Mouse (Mus musculus): ENCODE measurements around the gene Hist1h2af.
"Not testable (repeated sequence)": the region's sequence is repeated elsewhere in the genome, so short reads cannot be mapped to it uniquely, and the experiment has no call there.

Hist1h2af gene

GRCm38 (mm10) chr13:23534368-23535131, 844 bp downstream of the Hist1h2af start:
- DNase-seq (ENCODE audit: extremely low read depth, insufficient read length, low spot score) = no peak

GRCm38 (mm10) chr13:23535137-23536075, 1.7 kb downstream of the Hist1h2af start, which contains the start of gene Hist1h3g:
Gene Hist1h3g (plus strand): TSS chr13:23535422.
- DNase-seq (ENCODE audit: extremely low read depth, insufficient read length, low spot score) = peak; percentile 95

DNA sequence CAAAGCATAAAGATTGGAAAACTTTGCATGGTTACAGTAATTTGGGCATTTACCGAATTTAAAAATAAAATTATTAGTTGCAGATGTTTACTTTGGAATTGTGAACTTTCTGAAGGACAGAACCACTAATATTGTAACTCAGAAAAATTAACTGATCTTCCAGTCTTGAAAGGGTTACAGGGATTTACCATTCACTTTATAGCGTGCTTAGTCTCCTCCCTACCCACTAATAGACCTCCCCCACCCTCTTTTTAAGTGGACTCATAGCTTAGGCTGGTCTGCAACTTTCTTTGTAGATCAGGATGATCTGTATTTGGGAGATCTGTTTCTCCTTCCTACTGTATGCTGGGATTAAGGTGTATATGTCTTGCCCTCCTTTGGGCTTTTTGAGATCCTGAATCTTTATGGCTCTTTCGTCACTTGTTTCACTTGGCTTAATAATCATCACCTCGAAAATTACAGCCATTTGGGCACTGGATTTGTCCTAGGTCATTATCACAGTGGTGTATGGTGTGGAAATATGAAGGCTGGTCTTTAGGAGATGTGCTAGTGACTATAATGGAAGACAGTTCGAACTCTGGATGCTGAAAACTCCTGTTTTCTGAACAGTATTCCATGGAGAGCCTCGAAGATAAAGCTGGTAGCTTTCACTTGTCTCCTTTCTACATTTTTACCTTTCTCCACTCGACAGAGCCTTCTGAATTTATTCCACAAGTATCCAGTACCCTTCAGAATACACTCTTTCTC, 2.5 kb downstream of the Hist1h2af start:
- no peak for DNase-seq (ENCODE audit: extremely low read depth, insufficient read length, low spot score)

DNA sequence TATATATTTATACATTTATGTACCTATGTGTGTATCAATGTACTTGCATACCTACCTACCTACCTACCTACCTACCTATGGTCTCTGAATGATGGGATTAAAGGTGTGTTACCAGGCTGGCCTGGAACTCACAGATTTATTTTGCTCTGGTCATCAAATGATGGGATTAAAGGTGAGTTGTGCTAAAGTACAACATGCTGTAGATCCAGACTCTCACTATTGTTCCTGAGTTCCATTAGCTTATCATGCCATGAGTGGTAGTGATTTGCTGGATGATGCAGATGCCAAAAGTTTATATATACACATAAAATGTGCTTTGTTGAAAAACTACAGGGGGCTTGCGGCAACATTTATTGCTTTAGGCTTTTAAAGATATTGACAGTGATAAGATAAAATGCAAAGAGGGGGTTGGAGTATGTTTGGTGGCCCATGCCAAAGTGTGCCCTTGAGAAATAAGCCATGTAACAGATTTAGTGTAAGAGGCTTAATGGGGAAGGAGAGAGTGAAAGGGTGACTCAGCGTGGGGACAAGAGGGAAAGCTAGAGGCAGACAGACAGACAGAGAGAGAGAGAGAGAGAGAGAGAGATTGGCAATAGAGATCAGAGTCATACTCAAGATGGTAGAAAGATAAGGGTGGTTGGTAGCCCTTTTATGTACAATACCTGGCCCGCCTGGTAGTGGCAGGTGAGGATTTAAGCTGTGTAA, 3.5 kb downstream of the Hist1h2af start:
- no peak for DNase-seq (ENCODE audit: extremely low read depth, insufficient read length, low spot score)

- DNase-seq (ENCODE audit: extremely low read depth, insufficient read length, low spot score) = no peak
These were observed 4.5 kb downstream of the Hist1h2af start for GRCm38 (mm10) chr13:23538249-23538648.

DNA sequence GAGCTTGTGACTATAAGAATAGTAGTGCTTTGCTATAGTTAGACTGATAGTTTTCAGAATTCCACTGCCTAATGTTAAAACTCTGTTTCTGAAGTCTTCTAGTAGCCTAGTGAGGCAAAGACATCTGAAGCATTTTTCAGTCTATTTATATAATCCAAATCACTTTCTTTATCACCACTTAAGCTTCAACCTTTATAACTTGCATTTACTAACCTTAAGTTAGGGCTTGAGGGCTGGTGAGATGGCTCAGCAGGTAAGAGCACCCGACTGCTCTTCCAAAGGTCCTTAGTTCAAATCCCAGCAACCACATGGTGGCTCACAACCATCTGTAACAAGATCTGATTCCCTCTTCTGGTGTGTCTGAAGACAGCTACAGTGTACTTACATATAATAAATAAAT, 6.1 kb downstream of the Hist1h2af start:
- DNase-seq (ENCODE audit: extremely low read depth, insufficient read length, low spot score) = not testable (repeated sequence)

DNA sequence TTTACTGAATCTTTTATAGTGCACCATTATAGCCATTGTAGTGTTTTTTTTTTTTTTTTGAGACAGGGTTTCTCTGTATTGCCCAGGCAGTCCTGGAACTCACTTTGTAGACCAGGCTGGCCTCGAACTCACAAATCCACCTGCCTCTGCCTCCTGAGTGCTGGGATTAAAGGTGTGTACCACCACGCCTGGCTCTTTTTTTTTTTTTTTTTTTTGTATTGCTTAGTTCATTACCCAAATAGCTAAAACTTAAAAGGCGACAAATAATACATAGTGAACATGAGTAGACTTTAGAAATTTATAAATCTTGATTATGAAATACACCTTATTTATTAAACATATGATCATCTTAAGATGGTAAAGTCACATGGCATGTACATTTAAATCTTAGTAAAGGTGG, 7.8 kb downstream of the Hist1h2af start:
- no peak for DNase-seq (ENCODE audit: extremely low read depth, insufficient read length, low spot score)

DNA sequence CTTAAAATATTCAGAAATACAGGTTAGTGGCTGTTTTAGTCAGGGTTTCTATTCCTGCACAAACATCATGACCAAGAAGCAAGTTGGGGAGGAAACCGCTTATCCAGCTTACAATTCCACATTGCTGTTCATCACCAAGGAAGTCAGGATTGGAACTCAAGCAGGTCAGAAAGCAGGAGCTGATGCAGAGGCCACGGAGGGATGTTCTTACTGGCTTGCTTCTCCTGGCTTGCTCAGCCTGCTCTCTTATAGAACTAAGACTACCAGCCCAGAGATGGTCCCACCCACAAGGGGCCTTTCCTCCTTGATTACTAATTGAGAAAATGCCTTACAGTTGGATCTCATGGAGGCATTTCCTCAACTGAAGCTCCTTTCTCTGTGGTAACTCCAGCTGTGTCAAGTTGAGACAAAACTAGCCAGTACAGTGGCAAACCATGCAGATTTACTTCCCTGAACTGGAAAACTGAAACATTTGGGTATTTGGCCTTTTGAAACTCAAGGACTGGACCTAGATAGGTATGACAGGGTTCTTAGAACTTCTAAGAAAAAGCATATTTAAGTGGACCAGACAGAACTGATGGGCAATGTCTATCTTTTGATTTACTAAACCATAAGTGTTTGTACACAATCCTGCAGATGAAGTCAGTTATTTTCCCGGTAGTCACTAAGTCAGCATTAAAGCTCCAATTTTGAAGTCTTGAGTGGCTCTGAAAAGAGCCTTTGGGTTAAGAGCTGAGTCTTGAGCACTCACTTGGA, 8.7 kb downstream of the Hist1h2af start:
- peak; percentile 69 for DNase-seq (ENCODE audit: extremely low read depth, insufficient read length, low spot score)

DNA sequence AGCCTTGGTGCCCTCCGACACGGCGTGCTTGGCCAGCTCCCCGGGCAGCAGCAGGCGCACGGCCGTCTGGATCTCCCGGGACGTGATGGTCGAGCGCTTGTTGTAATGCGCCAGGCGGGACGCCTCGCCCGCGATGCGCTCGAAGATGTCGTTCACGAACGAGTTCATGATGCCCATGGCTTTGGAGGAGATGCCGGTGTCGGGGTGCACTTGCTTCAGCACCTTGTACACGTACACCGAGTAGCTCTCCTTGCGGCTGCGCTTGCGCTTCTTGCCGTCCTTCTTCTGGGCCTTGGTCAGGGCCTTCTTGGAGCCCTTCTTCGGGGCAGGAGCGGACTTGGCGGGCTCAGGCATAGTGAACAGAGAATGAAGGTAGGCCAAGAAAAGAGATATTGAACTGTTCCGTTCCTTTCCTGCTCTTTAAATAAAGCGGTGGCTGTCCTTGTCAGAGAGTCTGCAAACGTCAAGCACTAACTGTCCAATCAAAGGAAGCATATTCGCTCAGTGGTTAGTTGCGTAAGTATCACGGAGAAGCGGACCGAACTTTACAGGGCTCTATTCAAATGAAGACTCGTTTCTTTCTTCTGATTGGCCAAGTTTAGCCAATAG, 9.4 kb downstream of the Hist1h2af start, which contains the start of gene Hist1h2bh:
TSS of gene Hist1h2bh (minus strand) at position 394 of the 609 bp plus-strand sequence.
- peak; percentile 88 for DNase-seq (ENCODE audit: extremely low read depth, insufficient read length, low spot score)

GRCm38 (mm10) chr13:23543965-23544786, 10.5 kb downstream of the Hist1h2af start, which contains the start of gene Hist1h3f:
Gene Hist1h3f (plus strand): TSS chr13:23544052.
- peak; percentile 92 for DNase-seq (ENCODE audit: extremely low read depth, insufficient read length, low spot score)

- DNase-seq (ENCODE audit: extremely low read depth, insufficient read length, low spot score) = not testable (repeated sequence)
These were observed 11.0 kb downstream of the Hist1h2af start for GRCm38 (mm10) chr13:23544787-23545120.

DNA sequence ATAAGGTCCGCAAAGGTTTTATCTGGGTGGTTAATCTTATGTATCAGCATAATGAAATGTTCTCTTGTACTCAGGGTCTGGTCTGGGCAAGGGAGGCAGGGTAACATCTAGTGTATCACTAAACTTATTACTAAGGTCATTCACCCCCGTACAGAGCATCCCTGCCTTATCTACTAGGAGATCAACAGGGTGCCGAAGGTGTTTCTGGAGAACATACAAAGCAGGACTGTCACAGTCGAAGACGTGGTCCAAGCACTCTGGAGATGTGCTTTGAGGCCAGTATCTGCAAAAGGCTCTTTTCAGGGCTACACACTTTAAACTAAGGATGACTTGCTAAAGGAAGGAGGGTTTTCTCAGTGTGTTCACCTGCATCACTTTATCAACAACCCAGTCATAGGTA, 13.0 kb downstream of the Hist1h2af start:
- DNase-seq (ENCODE audit: extremely low read depth, insufficient read length, low spot score) = no peak

DNA sequence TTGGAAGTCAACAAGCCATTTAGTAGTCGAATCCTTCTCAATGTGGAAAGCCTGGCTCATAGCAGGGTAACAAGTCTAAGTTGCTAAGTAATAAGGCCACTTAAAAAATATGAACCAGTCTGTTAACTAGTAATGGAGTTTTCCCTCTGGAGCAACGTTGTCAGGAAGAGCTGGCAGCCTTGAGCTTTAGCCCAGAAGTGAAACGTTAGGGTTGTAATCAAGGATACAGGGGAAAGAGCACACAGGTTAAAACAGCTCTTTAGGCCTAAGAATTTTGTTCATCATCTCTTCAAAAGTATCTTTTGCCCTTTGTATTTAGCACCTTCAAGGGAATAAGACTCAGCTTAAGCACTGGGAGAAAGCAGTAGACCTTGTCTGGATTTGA, 17.0 kb downstream of the Hist1h2af start:
- peak; percentile 53 for DNase-seq (ENCODE audit: extremely low read depth, insufficient read length, low spot score)

DNA sequence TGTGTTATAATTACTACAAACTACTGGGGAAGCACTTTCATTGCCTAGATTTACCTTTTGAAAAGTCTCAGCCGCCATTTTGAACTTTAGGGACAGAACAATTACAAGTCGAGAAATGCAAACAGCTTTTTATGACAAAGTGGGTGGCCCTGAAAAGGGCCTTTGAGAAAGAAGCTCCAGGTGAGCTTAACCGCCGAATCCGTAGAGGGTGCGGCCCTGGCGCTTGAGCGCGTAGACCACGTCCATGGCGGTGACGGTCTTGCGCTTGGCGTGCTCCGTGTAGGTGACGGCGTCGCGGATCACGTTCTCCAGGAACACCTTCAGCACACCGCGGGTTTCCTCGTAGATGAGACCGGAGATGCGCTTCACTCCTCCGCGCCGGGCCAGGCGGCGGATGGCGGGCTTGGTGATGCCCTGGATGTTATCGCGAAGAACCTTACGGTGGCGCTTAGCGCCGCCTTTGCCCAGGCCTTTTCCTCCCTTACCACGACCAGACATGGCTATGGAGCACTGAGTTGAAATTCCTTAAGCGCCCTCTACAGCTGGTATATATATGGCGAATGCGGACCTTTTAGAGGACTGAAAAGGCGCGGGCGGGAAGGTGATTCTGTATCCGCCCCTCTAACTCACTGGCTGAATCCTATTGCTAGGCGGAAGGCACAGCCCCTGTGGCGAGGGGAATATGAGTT, 17.6 kb downstream of the Hist1h2af start, which contains the start of gene Hist1h4f:
TSS of gene Hist1h4f (minus strand) at position 503 of the 689 bp plus-strand sequence.
- peak; percentile 91 for DNase-seq (ENCODE audit: extremely low read depth, insufficient read length, low spot score)

- no peak for DNase-seq (ENCODE audit: extremely low read depth, insufficient read length, low spot score)
These were observed 18.5 kb downstream of the Hist1h2af start for GRCm38 (mm10) chr13:23551931-23552914.

DNA sequence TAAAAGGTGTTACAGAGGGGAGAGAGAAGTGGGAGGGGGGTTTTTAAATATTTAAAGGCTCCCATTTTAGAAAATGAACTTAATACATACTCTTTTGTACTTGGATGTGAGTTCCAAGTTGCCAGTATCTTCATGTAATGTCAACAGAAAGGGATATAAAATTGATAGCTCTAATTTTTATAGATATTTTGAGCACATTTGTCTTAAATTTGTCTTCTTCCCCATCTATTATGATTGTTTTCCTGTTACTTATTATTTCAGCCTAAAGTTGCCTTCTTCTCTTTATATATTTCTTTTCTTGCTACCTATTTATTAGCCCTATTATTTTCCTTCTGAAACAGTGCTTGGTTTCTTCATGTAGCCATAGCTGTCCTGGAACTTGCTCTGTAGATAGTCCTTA, 19.3 kb downstream of the Hist1h2af start, which contains the start of gene Hist1h1d:
TSS of gene Hist1h1d (plus strand) at position 301 of the 400 bp plus-strand sequence.
- no peak for DNase-seq (ENCODE audit: extremely low read depth, insufficient read length, low spot score)
